Mouse (Mus musculus) cerebellum, adult 11-12 months (tissue): ENCODE results near the gene Arl8a.
"Not testable (repeated sequence)": the region's sequence is repeated elsewhere in the genome, so short reads cannot be mapped to it uniquely, and the experiment has no call there.

Experiments
- DNase-seq: peaks from one replicate; pipeline ENCODE4 v3.0.0; 2022

The Arl8a gene

DNA sequence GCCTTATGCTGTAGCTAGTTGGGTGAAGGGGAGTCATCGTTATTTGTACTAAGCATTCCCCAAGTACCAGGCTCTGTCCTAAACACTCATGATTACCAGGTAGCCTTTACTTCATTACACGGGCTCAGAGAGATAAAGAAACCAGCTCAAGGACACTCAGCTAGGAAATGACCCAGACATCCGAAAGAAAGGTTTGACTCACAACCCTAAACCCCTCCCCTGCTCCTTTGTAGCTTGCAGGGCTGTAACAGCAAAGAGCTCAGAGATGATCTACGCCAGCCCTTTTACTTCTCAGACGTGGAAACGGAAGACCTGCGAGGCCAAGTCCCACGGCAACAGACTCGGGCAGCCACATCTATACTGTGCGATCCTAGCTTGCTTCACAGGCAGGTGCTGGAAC, 23.7 kb downstream of the Arl8a start:
- DNase-seq = no peak

DNA sequence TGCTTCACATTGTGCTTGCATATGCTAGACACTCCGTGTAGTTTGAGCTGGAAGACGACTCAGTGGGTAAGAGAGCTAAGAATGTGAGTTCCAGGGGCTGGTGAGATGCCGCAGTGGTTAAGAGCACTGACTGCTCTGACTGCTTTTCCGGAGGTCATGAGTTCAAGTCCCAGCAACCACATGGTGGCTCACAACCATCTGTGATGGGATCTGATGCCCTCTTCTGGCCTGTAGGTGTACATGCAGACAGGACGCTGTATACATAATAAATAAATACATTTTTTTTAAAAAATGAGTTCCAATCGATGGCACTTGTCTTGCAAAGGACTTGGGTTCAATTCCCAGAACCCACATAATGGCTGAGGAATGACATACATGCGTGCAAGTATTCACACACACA, 24.6 kb downstream of the Arl8a start:
- no peak for DNase-seq

GRCm38 (mm10) chr1:135171984-135172383, 25.4 kb downstream of the Arl8a start:
- DNase-seq = peak; percentile 48

GRCm38 (mm10) chr1:135173311-135173710, 26.7 kb downstream of the Arl8a start:
- DNase-seq = no peak

DNA sequence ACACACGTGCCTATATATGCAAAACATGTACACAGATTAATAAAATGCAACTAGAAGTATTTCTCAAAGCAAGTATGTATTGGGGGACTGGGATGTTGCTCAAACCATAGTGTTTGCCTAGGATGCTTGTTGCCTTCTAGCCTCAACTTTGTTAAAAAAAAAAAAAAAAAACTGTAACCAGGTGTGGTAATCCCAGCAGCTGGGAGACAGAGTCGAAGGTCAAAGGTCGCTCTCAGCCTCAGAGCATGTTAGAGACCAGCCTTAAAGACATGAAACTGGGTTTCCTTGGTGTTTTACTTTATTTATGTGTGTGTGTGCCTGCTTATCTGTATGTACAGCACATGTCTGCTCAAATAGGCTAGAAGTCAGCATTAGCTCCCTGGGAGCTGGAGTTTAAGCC, 28.6 kb downstream of the Arl8a start:
- DNase-seq = no peak

DNA sequence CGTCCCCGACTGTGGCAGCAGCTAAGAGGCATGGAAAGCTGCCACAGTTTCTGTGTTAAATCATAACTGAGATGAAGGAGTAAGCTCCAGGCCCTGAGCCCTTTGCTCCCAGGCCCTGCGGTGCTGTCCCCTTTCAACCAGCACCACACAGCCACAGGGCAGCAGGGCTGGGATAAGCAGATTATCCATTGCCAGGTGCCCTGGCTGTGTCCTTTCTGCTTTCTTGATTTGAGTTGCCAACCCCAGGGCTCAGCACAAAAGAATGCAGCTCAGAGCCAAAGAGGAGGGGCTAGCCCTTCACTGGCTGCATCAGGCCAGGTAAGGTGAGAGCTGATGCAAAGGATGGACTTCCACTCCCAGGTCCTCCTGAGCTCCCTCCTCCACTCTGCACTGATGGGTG, 31.1 kb downstream of the Arl8a start:
- no peak for DNase-seq

- DNase-seq = no peak
Observed at GRCm38 (mm10) chr1:135178863-135179262, 32.2 kb downstream of the Arl8a start.

- DNase-seq = no peak
Observed at GRCm38 (mm10) chr1:135180830-135181229, 34.2 kb downstream of the Arl8a start.

DNA sequence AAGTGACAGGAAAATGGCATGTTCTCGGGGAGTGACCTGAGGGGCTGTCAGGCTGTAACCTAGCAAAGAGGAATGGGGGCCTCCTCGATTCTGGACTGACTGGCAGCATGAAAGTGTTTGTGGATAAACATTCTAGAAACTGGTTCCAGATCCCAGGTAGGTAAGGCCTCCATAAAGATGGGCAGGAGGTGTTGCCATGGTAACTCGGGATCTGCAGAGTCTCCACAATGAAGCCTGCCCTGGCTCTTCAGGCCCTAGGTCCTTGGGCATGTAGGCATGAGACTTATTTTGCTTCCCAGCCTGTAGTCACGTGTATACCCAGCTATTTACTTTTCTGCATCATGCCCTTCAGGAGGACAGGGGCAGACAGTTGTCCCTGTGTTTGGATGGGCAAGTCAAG, 34.7 kb downstream of the Arl8a start:
- DNase-seq = no peak

- no peak for DNase-seq
Observed at GRCm38 (mm10) chr1:135181880-135182623, 35.4 kb downstream of the Arl8a start.

- no peak for DNase-seq
Observed at GRCm38 (mm10) chr1:135182975-135183374, 36.4 kb downstream of the Arl8a start.

GRCm38 (mm10) chr1:135183448-135183847, 36.8 kb downstream of the Arl8a start:
- no peak for DNase-seq

- no peak for DNase-seq
Observed at GRCm38 (mm10) chr1:135183941-135184570, 37.4 kb downstream of the Arl8a start.

DNA sequence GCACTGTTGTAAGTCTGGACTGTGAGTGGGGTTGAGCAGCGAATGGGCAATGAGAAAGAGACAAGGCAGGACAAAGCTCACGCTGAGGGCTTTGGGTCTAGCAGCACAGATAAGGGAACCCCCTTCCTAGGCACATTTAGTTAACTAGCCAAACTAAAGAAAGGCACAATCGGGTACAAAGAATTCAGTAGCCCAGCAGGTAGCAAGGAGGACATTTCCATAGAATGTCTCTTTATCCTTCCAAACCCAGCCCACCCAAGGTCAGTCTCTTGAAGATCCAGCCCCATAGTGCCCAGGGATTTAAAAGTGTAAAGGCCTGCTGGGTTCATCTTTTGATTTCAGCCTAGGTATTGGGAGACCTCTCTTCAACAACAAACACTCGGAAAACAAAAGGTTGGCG, 39.3 kb downstream of the Arl8a start:
- DNase-seq = no peak

GRCm38 (mm10) chr1:135186427-135186826, 39.8 kb downstream of the Arl8a start:
- peak; percentile 15 for DNase-seq

GRCm38 (mm10) chr1:135187016-135187415, 40.4 kb downstream of the Arl8a start:
- not testable (repeated sequence) for DNase-seq

GRCm38 (mm10) chr1:135188197-135188596, 41.6 kb downstream of the Arl8a start:
- no peak for DNase-seq

DNA sequence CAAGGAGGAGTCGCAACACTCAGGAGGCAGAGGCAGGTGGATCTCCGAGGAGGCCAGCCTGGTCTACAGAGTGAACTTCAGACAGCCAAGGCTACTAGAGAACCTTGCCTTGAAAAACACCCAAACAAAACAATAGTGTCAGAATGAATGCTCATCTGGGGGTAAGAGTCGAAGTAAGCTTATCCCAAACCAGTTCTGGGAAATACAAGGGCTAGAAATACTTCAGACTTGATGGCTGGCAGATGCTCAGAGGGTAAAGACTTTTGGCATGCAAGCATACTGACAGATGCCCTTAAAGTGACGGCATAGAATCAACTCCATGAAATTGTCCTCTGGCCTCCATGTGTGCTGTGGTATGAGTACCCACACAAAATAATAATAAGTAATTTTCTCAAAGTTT, 42.6 kb downstream of the Arl8a start:
- no peak for DNase-seq

- peak; percentile 60 for DNase-seq
Observed at GRCm38 (mm10) chr1:135194335-135194734, 47.7 kb downstream of the Arl8a start.

- DNase-seq = no peak
Observed at GRCm38 (mm10) chr1:135195907-135196440, 49.4 kb downstream of the Arl8a start.

DNA sequence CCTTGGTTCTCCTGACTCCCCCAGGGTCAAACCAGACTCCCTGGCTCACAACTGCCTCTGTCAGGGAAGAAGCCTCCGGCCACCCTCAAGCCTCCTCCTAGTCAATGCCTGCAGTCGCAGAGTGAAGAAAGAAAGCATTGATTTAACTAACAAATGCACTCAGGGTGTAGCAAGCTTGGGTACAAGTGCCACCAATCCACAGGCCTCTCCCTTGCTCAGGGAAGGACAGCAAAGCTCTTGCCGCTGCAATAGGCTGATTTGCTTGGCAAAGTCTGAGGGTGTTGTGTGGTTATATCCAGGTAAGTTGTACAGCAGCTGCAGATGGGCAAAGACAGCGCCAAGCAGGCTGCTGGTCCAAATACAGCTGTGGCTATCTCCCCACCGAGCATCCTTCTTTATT, 51.8 kb downstream of the Arl8a start:
- DNase-seq = no peak

- no peak for DNase-seq
Observed at GRCm38 (mm10) chr1:135199014-135199819, 52.6 kb downstream of the Arl8a start.

DNA sequence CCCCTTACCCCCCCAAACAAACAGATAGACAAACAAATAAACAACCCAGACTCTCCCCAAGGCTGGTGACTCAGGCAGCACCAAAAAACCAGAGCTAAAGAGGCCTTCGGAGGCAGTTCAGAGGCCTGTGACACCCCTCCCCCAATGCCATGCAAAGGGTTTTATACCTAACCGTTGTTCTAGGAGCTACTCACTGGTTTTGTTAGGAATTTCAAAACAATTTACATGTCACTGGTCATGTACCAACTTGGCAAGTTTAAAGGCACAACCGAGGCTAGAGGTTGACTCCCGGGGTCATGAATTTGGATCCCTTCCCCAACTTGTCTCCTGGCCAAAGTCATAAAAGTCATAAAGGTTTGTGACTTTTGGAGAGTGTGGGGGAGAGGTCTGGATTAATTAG, 53.8 kb downstream of the Arl8a start:
- no peak for DNase-seq
